Mouse (Mus musculus): ENCODE measurements around the gene Pde6g. TPM values are rescaled to one million over a fixed set of nuclear protein-coding genes. Genes with fewer than 3 reads are reported as not detected.

Pde6g gene
- polyA plus RNA-seq, 1 experiment from 2014 or later: 0.20 TPM

GRCm38 (mm10) chr11:120458847-120459597 is 5.7 kb upstream of the Pde6g start:
- peaks cover 10% of the 10 kb centered on the region; the same call in 1 of the 2 replicates for H3K4me1 ChIP-seq (ENCODE audit: control insufficient read depth, insufficient read depth, low read length)
- ATAC-seq (ENCODE audit: low FRiP score, low TSS enrichment): no peak
- H3K9ac ChIP-seq (ENCODE audit: low read depth, low read length): peak overlapping the region; percentile 89
- whole genome bisulfite sequencing: 75% methylated on average over 6 of the region's 6 CpGs
- no peaks in the 10 kb centered on the region for H3K27me3 ChIP-seq (ENCODE audit: control insufficient read depth, insufficient read depth, low read length)
- no peak overlapping the region for H3K27ac ChIP-seq (ENCODE audit: low read depth, low read length)
- peak overlapping the region; percentile 93 for H3K4me2 ChIP-seq (replicated peaks; ENCODE audit: low read depth, low read length)
- H3K36me3 ChIP-seq (ENCODE audit: control insufficient read depth, insufficient read depth, low read length): peaks cover 37% of the 10 kb centered on the region
- no peaks in the 10 kb centered on the region for H3K9me3 ChIP-seq (ENCODE audit: control insufficient read depth, low read length)
- peak overlapping the region; percentile 86 for H3K4me3 ChIP-seq (ENCODE audit: low read length)

- 4% methylated on average over 61 of the region's 62 CpGs for WGBS
- peak; percentile 89 for ATAC-seq (ENCODE audit: low FRiP score, low TSS enrichment)
- peaks cover 30% of the 10 kb centered on the region for H3K36me3 ChIP-seq (ENCODE audit: control insufficient read depth, insufficient read depth, low read length)
Measured at GRCm38 (mm10) chr11:120457772-120458751, 4.8 kb upstream of the Pde6g start, which contains the start of the genes Oxld1 and Ccdc137. Oxld1 (minus strand) TSS chr11:120458068. Ccdc137 (plus strand) TSS chr11:120458115.

GRCm38 (mm10) chr11:120457370-120457769 is 4.1 kb upstream of the Pde6g start:
- peak overlapping the region; percentile 86 for H3K4me3 ChIP-seq (ENCODE audit: low read length)
- H3K27ac ChIP-seq (ENCODE audit: low read depth, low read length): peak overlapping the region; percentile 68; the same call in 1 of the 2 replicates
- H3K9me3 ChIP-seq (ENCODE audit: control insufficient read depth, low read length): no peaks in the 10 kb centered on the region
- ATAC-seq (ENCODE audit: low FRiP score, low TSS enrichment): 0 out of 2 replicates have a peak, but pooled peaks have one; percentile 8
- H3K4me1 ChIP-seq (ENCODE audit: control insufficient read depth, insufficient read depth, low read length): peaks cover 10% of the 10 kb centered on the region; the same call in 1 of the 2 replicates
- H3K4me2 ChIP-seq (replicated peaks; ENCODE audit: low read depth, low read length): peak overlapping the region; percentile 93
- WGBS: 32% methylated on average over 14 of the region's 14 CpGs
- peak overlapping the region; percentile 89 for H3K9ac ChIP-seq (ENCODE audit: low read depth, low read length)
- no peaks in the 10 kb centered on the region for H3K27me3 ChIP-seq (ENCODE audit: control insufficient read depth, insufficient read depth, low read length)
- peaks cover 27% of the 10 kb centered on the region for H3K36me3 ChIP-seq (ENCODE audit: control insufficient read depth, insufficient read depth, low read length)

More at GRCm38 (mm10) chr11:120457772-120458751, 4.8 kb upstream of the Pde6g start, which contains the start of the genes Oxld1 and Ccdc137:
- Histone ChIP-seq H3K4me2 (replicated peaks; ENCODE audit: low read depth, low read length) (peak within 1 kb of the TSS; percentile 93), H3K27me3 (ENCODE audit: control insufficient read depth, insufficient read depth, low read length) (no peaks in the 10 kb centered on the region), H3K27ac (ENCODE audit: low read depth, low read length) (peak within 1 kb of the TSS; percentile 68), H3K4me1 (ENCODE audit: control insufficient read depth, insufficient read depth, low read length) (peaks cover 10% of the 10 kb centered on the region; the same call in 1 of the 2 replicates), H3K9me3 (ENCODE audit: control insufficient read depth, low read length) (no peaks in the 10 kb centered on the region), H3K4me3 (ENCODE audit: low read length) (peak within 1 kb of the TSS; percentile 86), H3K9ac (ENCODE audit: low read depth, low read length) (peak within 1 kb of the TSS; percentile 89)

GRCm38 (mm10) chr11:120455413-120455812 is 2.1 kb upstream of the Pde6g start:
- no peak for ATAC-seq (ENCODE audit: low FRiP score, low TSS enrichment)
- Histone ChIP-seq H3K4me1 (ENCODE audit: control insufficient read depth, insufficient read depth, low read length) (peaks cover 10% of the 10 kb centered on the region; the same call in 1 of the 2 replicates), H3K36me3 (ENCODE audit: control insufficient read depth, insufficient read depth, low read length) (peaks cover 9% of the 10 kb centered on the region), H3K9me3 (ENCODE audit: control insufficient read depth, low read length) (no peaks in the 10 kb centered on the region), H3K27me3 (ENCODE audit: control insufficient read depth, insufficient read depth, low read length) (no peaks in the 10 kb centered on the region), H3K9ac (ENCODE audit: low read depth, low read length) (no peak overlapping the region), H3K4me2 (replicated peaks; ENCODE audit: low read depth, low read length) (no peak overlapping the region), H3K4me3 (ENCODE audit: low read length) (no peak overlapping the region), H3K27ac (ENCODE audit: low read depth, low read length) (no peak overlapping the region)
- 92% methylated on average over 7 of the region's 7 CpGs for WGBS

GRCm38 (mm10) chr11:120454965-120455364 is 1.7 kb upstream of the Pde6g start:
- peaks cover 7% of the 10 kb centered on the region for H3K36me3 ChIP-seq (ENCODE audit: control insufficient read depth, insufficient read depth, low read length)
- no peak overlapping the region for H3K4me3 ChIP-seq (ENCODE audit: low read length)
- H3K27ac ChIP-seq (ENCODE audit: low read depth, low read length): no peak overlapping the region
- no peak overlapping the region for H3K9ac ChIP-seq (ENCODE audit: low read depth, low read length)
- WGBS: 90% methylated on average over 4 of the region's 4 CpGs
- H3K4me2 ChIP-seq (replicated peaks; ENCODE audit: low read depth, low read length): no peak overlapping the region
- no peaks in the 10 kb centered on the region for H3K27me3 ChIP-seq (ENCODE audit: control insufficient read depth, insufficient read depth, low read length)
- peaks cover 10% of the 10 kb centered on the region; the same call in 1 of the 2 replicates for H3K4me1 ChIP-seq (ENCODE audit: control insufficient read depth, insufficient read depth, low read length)
- no peak for ATAC-seq (ENCODE audit: low FRiP score, low TSS enrichment)
- H3K9me3 ChIP-seq (ENCODE audit: control insufficient read depth, low read length): no peaks in the 10 kb centered on the region

- no peak for ATAC-seq (ENCODE audit: low FRiP score, low TSS enrichment)
- no peak overlapping the region for H3K9ac ChIP-seq (ENCODE audit: low read depth, low read length)
- no peak overlapping the region for H3K27ac ChIP-seq (ENCODE audit: low read depth, low read length)
- 70% methylated on average over 3 of the region's 3 CpGs for WGBS
- H3K27me3 ChIP-seq (ENCODE audit: control insufficient read depth, insufficient read depth, low read length): no peaks in the 10 kb centered on the region
- no peak overlapping the region for H3K4me3 ChIP-seq (ENCODE audit: low read length)
- H3K4me1 ChIP-seq (ENCODE audit: control insufficient read depth, insufficient read depth, low read length): peaks cover 4% of the 10 kb centered on the region; the same call in 1 of the 2 replicates
- no peaks in the 10 kb centered on the region; the same call in 1 of the 2 replicates for H3K36me3 ChIP-seq (ENCODE audit: control insufficient read depth, insufficient read depth, low read length)
- H3K4me2 ChIP-seq (replicated peaks; ENCODE audit: low read depth, low read length): no peak overlapping the region
- no peaks in the 10 kb centered on the region for H3K9me3 ChIP-seq (ENCODE audit: control insufficient read depth, low read length)
Measured at GRCm38 (mm10) chr11:120452246-120452645, 1.1 kb downstream of the Pde6g start.

GRCm38 (mm10) chr11:120447179-120447578 is 6.1 kb downstream of the Pde6g start:
- H3K9ac ChIP-seq (ENCODE audit: low read depth, low read length): no peak overlapping the region
- H3K4me2 ChIP-seq (replicated peaks; ENCODE audit: low read depth, low read length): no peak overlapping the region
- WGBS: 60% methylated on average over 7 of the region's 7 CpGs
- no peaks in the 10 kb centered on the region for H3K4me1 ChIP-seq (ENCODE audit: control insufficient read depth, insufficient read depth, low read length)
- no peaks in the 10 kb centered on the region for H3K9me3 ChIP-seq (ENCODE audit: control insufficient read depth, low read length)
- no peaks in the 10 kb centered on the region for H3K36me3 ChIP-seq (ENCODE audit: control insufficient read depth, insufficient read depth, low read length)
- H3K4me3 ChIP-seq (ENCODE audit: low read length): no peak overlapping the region
- no peaks in the 10 kb centered on the region for H3K27me3 ChIP-seq (ENCODE audit: control insufficient read depth, insufficient read depth, low read length)
- H3K27ac ChIP-seq (ENCODE audit: low read depth, low read length): no peak overlapping the region
- no peak for ATAC-seq (ENCODE audit: low FRiP score, low TSS enrichment)

- Histone ChIP-seq H3K4me3 (ENCODE audit: low read length) (no peak overlapping the region), H3K36me3 (ENCODE audit: control insufficient read depth, insufficient read depth, low read length) (no peaks in the 10 kb centered on the region)
- 46% methylated on average over 3 of the region's 3 CpGs for WGBS
Measured at GRCm38 (mm10) chr11:120445475-120445874, 7.8 kb downstream of the Pde6g start.

More at GRCm38 (mm10) chr11:120445475-120445874, 7.8 kb downstream of the Pde6g start:
- Histone ChIP-seq H3K9ac (ENCODE audit: low read depth, low read length) (no peak overlapping the region), H3K9me3 (ENCODE audit: control insufficient read depth, low read length) (no peaks in the 10 kb centered on the region), H3K4me1 (ENCODE audit: control insufficient read depth, insufficient read depth, low read length) (no peaks in the 10 kb centered on the region), H3K27ac (ENCODE audit: low read depth, low read length) (no peak overlapping the region), H3K4me2 (replicated peaks; ENCODE audit: low read depth, low read length) (no peak overlapping the region), H3K27me3 (ENCODE audit: control insufficient read depth, insufficient read depth, low read length) (no peaks in the 10 kb centered on the region)
- no peak for ATAC-seq (ENCODE audit: low FRiP score, low TSS enrichment)
